Mouse (Mus musculus) embryonic fibroblast, embryonic 13.5 days (primary cell): ENCODE measurements around the gene Vkorc1.

Experiments
- CTCF ChIP-seq: IDR thresholded peaks from 2 replicates; pipeline ENCODE4 v1.5.1; 2011; ENCODE audit warnings: mild to moderate bottlenecking, control low read depth, low read length, moderate library complexity, borderline replicate concordance; ENCODE audit not compliant: insufficient read depth
- POLR2A ChIP-seq: IDR thresholded peaks from 2 replicates; pipeline ENCODE4 v1.6.1; 2011; ENCODE audit warnings: low read depth, mild to moderate bottlenecking, control low read depth, low read length, moderate library complexity

DNA sequence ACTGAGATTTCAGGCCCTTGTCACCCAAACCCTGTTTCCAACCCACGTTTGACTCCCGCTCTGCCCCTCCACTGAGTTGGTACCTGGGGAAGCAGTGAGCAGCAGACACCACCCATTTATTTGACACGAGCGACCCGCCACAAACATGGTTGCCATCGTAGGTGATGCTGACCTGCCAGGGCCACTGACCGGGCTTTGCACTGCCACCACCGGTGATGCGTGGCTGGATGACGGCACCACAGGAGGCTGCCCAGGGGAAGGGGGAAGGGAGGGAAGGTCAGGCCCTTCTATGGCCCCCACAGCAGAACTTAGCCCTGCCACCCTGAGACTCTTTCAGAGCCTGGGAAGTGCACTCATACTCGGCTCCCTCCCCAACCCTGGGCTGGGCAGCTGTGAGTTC is 32.3 kb upstream of the Vkorc1 start:
- TF ChIP-seq POLR2A (no peak), CTCF (no peak)
